Mouse (Mus musculus): ENCODE results near the gene Terf2. TPM values are rescaled to one million over a fixed set of nuclear protein-coding genes. Genes with fewer than 3 reads are reported as not detected.

The Terf2 gene
- polyA plus RNA-seq (2012), result 1.4 and 1.8 TPM in 2 replicates

DNA sequence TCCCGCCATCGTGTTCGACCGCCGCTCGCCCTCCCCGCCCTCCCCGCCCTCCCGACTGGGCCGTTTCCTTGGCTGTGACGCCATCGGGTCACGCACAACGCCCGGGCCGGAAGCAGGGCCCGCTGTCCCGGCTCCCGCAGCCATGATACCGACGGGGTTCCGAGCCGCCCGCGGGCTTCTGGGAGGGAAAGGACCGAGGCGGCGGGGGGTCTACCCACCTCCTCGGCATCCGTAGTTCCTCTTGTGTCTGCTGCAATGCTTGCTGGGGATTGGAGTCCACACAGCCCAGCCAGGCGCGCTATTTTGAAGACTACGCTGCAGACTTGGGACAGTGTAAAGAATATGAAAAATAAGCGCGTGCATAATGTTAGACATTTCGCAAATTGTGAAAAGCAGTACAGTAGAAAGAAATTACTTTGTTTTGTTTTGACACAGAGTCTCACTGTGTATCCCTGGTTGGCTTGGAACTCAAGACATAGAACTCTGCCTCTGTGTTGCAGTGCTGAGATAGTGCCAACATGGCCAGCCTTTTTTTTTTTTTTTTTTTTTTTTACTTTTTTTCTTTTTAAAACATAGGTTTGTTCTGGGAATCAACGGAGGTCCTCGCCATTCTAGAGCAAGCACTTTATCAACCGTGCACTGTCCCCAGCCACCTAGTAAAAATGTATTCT is at the start of gene Terf2:
Gene Terf2 (minus strand): TSS at position 182 of the 671 bp plus-strand sequence.
- Histone ChIP-seq H3K4me1 (ENCODE audit: control insufficient read depth) (peaks cover 36% of the 10 kb centered on the region), H3K4me3 (replicated peaks) (peak within 1 kb of the TSS; percentile 95), H3K9me3 (ENCODE audit: control insufficient read depth, low read length) (no peaks in the 10 kb centered on the region), H3K27me3 (ENCODE audit: control insufficient read depth) (no peaks in the 10 kb centered on the region), H3K36me3 (ENCODE audit: control insufficient read depth) (peaks cover 28% of the 10 kb centered on the region)
- no peak for TF ChIP-seq GATA1 (IDR thresholded peaks at IDR 0.05; ENCODE audit: low read length)
- no peak for TF ChIP-seq TAL1 (IDR thresholded peaks at IDR 0.05; ENCODE audit: low read length)

DNA sequence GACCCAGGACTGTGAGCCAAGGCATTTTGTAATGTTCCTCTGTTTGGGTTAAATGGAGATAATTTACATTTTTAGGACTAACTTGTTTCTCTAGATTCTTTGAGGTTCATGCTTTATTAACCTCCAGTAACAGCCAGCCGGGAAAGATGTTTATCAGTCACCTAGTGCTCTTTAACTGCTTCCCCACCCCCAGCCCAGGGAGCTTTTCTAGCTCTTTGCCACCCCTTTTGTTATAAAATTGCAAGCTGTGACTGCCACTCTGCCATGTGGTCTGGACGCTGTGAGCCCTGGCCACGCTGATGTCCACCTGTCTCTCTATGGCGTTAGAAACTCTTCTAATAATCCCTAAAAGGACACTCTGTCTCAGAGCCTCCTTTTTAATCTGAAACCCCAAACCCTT is 47.2 kb upstream of the Terf2 start:
- H3K4me1 ChIP-seq (ENCODE audit: control insufficient read depth), result peaks cover 10% of the 10 kb centered on the region
- H3K36me3 ChIP-seq (ENCODE audit: control insufficient read depth), result no peaks in the 10 kb centered on the region
- H3K27me3 ChIP-seq (ENCODE audit: control insufficient read depth), result no peaks in the 10 kb centered on the region
- no peaks in the 10 kb centered on the region for H3K9me3 ChIP-seq (ENCODE audit: control insufficient read depth, low read length)
- no peak overlapping the region for H3K4me3 ChIP-seq (replicated peaks)
- TF ChIP-seq GATA1 (IDR thresholded peaks at IDR 0.05; ENCODE audit: low read length), result no peak
- no peak for TF ChIP-seq TAL1 (IDR thresholded peaks at IDR 0.05; ENCODE audit: low read length)

DNA sequence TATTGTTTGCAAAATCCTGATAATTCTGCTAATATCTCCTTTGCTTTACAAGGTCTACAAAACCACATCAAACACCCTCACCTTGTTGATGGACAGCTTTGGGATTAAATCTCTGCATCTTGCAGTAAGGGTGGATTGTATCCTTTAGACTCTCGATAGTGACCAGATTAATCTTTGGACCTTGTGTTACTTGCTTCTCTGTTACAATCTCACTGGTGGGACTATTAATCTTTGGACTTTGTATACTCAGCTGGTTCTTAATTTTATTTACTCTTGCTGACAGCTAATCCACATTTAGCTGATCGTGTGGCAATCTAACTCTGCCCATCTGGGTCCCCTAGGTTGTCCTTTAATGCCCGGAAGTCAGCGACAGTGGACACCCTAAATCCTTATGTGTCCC is 46.2 kb upstream of the Terf2 start:
- no peak overlapping the region for H3K4me3 ChIP-seq (replicated peaks)
- H3K27me3 ChIP-seq (ENCODE audit: control insufficient read depth), result no peaks in the 10 kb centered on the region
- no peaks in the 10 kb centered on the region for H3K9me3 ChIP-seq (ENCODE audit: control insufficient read depth, low read length)
- H3K4me1 ChIP-seq (ENCODE audit: control insufficient read depth), result peaks cover 10% of the 10 kb centered on the region
- no peaks in the 10 kb centered on the region for H3K36me3 ChIP-seq (ENCODE audit: control insufficient read depth)
- no peak for TF ChIP-seq TAL1 (IDR thresholded peaks at IDR 0.05; ENCODE audit: low read length)
- TF ChIP-seq GATA1 (IDR thresholded peaks at IDR 0.05; ENCODE audit: low read length), result no peak

DNA sequence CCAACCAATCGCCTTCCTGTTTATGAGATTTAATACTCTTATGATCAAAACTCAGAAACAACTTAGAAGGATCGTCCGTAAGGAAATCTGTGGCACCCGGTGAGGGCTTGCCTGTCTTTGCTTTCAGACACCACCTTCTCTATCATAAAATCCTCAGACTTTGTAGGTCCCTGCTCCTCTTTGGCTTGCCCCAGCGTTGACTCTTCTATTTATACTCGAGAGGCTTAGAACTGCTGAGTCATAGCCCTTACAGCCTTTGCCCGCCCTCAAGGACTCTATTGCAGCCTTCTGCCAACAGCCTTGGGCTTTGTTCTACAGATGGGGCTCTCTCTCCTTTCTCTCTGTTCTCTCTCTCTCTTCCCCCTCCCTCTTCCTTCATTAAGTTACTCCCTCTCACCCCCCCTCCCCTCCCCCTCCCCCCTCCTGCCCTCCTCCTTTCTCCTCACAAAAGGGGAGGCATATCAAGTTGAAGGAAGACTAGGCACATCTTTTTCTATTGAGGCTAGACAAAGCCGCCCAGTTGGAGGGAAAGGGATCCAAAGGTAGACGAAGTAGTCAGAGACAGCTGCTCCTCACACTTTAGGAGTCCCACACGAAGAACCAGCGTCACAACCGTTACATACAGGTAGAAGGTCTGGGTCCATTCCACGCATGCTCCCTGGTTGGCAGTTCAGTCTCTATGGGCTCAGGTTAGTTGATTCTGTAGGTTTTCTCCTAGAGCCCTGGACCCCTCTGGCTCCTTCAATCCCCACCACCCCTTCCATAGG is 43.5 kb upstream of the Terf2 start:
- TF ChIP-seq TAL1 (IDR thresholded peaks at IDR 0.05; ENCODE audit: low read length) (no peak), GATA1 (IDR thresholded peaks at IDR 0.05; ENCODE audit: low read length) (no peak)
- Histone ChIP-seq H3K27me3 (ENCODE audit: control insufficient read depth) (no peaks in the 10 kb centered on the region), H3K4me3 (replicated peaks) (no peak overlapping the region), H3K4me1 (ENCODE audit: control insufficient read depth) (peaks cover 10% of the 10 kb centered on the region), H3K36me3 (ENCODE audit: control insufficient read depth) (no peaks in the 10 kb centered on the region), H3K9me3 (ENCODE audit: control insufficient read depth, low read length) (no peaks in the 10 kb centered on the region)

DNA sequence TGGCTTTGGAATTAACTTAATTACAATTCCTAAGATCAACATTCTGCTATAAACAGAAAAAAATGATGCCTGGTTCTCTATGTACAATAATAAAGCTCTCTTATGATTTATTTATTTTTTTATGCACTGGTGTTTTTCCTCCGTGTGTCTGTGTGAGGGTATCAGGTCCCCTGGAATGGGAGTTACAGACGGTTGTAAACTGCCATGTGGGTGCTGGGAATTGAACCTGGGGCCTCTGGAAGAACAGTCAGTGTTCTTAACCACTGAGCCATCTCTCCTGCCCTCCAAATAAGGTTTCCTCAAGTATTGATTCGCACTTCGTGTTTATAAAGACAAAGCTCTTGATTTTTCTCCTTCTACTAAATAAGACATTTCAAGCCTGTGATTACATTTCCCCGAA is 42.0 kb upstream of the Terf2 start:
- Histone ChIP-seq H3K4me3 (replicated peaks) (no peak overlapping the region), H3K27me3 (ENCODE audit: control insufficient read depth) (no peaks in the 10 kb centered on the region), H3K36me3 (ENCODE audit: control insufficient read depth) (no peaks in the 10 kb centered on the region), H3K4me1 (ENCODE audit: control insufficient read depth) (peaks cover 10% of the 10 kb centered on the region), H3K9me3 (ENCODE audit: control insufficient read depth, low read length) (no peaks in the 10 kb centered on the region)
- TF ChIP-seq TAL1 (IDR thresholded peaks at IDR 0.05; ENCODE audit: low read length), result no peak
- no peak for TF ChIP-seq GATA1 (IDR thresholded peaks at IDR 0.05; ENCODE audit: low read length)

DNA sequence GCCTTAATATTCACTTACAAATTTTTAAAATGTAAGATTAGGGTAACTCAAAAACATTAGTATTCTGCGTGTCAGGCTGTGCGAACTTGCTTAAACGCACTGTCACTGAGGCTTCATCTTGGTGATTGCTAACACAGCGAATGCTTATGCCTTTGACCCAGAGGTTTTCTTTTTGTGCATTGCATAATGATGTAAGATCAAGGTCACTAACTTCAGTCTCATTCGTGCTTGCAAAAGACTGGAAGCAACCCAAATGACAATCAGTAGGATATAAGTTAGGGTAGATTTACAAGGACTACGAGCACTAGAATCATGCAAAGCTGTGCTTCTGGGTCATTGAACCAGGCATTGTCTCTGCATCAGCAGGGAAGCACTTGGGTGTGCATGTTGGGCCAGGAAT is 41.2 kb upstream of the Terf2 start:
- no peaks in the 10 kb centered on the region for H3K36me3 ChIP-seq (ENCODE audit: control insufficient read depth)
- H3K4me1 ChIP-seq (ENCODE audit: control insufficient read depth), result peaks cover 10% of the 10 kb centered on the region
- no peak overlapping the region for H3K4me3 ChIP-seq (replicated peaks)
- TF ChIP-seq GATA1 (IDR thresholded peaks at IDR 0.05; ENCODE audit: low read length) (no peak), TAL1 (IDR thresholded peaks at IDR 0.05; ENCODE audit: low read length) (no peak)
- H3K27me3 ChIP-seq (ENCODE audit: control insufficient read depth), result 0 out of 2 replicates have a peak, but pooled peaks cover 3% of the 10 kb centered on the region
- H3K9me3 ChIP-seq (ENCODE audit: control insufficient read depth, low read length), result no peaks in the 10 kb centered on the region

DNA sequence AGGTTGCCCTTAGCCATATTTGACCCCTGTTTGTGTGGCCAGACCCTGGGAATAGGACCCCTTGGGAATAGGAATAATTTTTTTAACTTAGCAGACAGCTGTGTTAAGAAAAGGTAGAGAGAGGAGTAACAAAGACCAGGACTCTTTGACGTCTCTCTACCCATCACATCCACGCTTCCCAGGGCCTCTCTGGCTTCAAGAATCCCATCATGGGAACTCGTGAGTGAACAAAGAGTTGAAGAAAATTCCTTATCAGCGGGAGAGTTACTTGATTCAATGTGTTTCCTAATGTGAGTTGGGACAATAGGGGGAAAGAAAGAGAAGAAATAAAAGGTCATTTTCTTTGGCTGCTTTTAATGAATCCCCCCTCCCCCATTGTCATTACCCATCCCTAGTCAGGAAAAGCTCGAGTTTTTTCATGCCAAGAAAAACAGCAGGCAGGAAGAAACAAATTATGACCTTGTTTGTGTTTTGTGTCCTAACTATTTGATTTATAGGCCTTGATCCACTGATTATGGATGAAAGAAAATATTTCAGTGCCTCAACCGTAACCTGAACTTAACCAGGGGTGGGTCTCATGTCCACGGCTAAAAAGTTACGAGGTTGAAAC is 39.8 kb upstream of the Terf2 start:
- no peak overlapping the region for H3K4me3 ChIP-seq (replicated peaks)
- peaks cover 10% of the 10 kb centered on the region for H3K4me1 ChIP-seq (ENCODE audit: control insufficient read depth)
- H3K27me3 ChIP-seq (ENCODE audit: control insufficient read depth), result 0 out of 2 replicates have a peak, but pooled peaks cover 3% of the 10 kb centered on the region
- no peaks in the 10 kb centered on the region for H3K9me3 ChIP-seq (ENCODE audit: control insufficient read depth, low read length)
- no peaks in the 10 kb centered on the region for H3K36me3 ChIP-seq (ENCODE audit: control insufficient read depth)
- TF ChIP-seq TAL1 (IDR thresholded peaks at IDR 0.05; ENCODE audit: low read length) (no peak), GATA1 (IDR thresholded peaks at IDR 0.05; ENCODE audit: low read length) (no peak)

DNA sequence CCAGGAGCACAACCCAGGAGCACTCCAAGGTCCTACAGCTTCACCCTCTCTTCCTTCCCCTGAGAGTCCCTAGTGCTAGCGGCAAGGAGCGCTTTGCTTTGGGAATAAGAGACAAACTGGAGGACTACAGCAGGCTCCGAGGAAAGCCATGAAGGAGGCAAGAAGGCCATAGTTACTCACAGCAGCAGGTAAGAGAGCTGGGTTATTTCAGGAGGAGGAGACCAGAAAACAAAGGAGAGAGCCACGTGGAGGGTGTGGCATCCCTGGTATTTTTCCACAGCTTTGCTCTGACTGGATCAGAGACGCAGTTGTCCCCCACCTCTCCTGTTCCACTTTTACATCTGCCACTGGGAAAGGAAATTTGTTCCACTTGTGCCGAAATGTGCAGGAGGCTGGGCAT is 37.5 kb upstream of the Terf2 start:
- TF ChIP-seq TAL1 (IDR thresholded peaks at IDR 0.05; ENCODE audit: low read length), result no peak
- TF ChIP-seq GATA1 (IDR thresholded peaks at IDR 0.05; ENCODE audit: low read length), result no peak
- H3K9me3 ChIP-seq (ENCODE audit: control insufficient read depth, low read length), result no peaks in the 10 kb centered on the region
- 0 out of 2 replicates have a peak, but pooled peaks cover 3% of the 10 kb centered on the region for H3K27me3 ChIP-seq (ENCODE audit: control insufficient read depth)
- H3K4me1 ChIP-seq (ENCODE audit: control insufficient read depth), result no peaks in the 10 kb centered on the region
- no peak overlapping the region for H3K4me3 ChIP-seq (replicated peaks)
- H3K36me3 ChIP-seq (ENCODE audit: control insufficient read depth), result no peaks in the 10 kb centered on the region

Data from erythroblast, embryonic 14.5 days (primary cell).